Mouse (Mus musculus): Measurements from ENCODE around the gene Olfr346. TPM values are rescaled to one million over a fixed set of nuclear protein-coding genes. Genes with fewer than 3 reads are reported as not detected.

Gene Olfr346
- polyA plus RNA-seq (2016; fragmentation: Nextera tagmentation; extraction: Ambion mirVana), result not detected in 2 replicates

DNA sequence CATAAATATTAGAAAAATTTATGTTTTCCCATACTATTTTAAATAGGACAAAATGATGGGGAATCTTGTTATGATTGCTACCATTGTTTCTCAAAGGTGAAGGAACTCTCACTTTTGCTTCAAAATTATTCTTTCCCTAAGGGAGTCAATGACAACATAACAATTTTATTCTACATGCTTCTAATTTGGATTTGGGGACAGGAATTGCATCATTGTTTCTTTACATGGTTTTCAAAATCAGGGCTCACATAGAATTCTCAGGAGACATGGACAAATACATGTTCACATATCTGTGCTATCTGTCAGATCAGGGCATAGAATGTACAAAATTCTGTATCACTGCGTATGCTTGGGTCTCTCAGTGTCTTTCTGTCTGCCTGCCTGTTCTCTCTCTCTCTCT, at the start of gene Olfr346:
TSS of gene Olfr346 (plus strand) at position 301 of the 400 bp plus-strand sequence.
- Histone ChIP-seq H3K27ac (no peak within 1 kb of the TSS), H3K36me3 (no peaks in the 10 kb centered on the region), H3K9ac (replicated peaks) (no peak within 1 kb of the TSS), H3K27me3 (no peaks in the 10 kb centered on the region), H3K4me3 (replicated peaks) (no peak within 1 kb of the TSS), H3K9me3 (peaks cover 13% of the 10 kb centered on the region), H3K4me2 (no peak within 1 kb of the TSS), H3K4me1 (replicated peaks) (no peaks in the 10 kb centered on the region)
- no peak for ATAC-seq (ENCODE audit: insufficient number of reproducible peaks, insufficient read depth, low FRiP score, low TSS enrichment, low read depth)
- WGBS, result 85% methylated on average over 1 of the region's 1 CpGs

DNA sequence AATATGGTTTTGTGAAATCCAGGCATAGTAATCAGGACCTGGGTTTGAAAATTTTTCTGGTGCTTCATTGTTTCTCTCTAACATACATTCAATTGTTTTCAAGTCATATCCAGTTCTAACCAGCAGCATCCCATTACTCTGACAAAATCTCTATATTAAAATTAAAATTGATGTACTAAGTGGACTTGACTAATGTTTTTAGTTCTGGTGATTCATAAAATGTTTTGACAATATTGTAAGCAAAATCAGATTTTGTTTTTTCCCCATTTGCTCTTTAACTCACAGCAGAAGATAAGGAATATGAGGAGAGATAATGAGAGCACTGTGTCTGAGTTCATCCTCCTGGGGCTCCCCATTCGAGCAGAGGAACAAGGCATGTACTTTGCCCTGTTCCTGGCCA, 45.8 kb upstream of the Olfr346 start, which contains the start of gene Olfr345:
TSS of gene Olfr345 (plus strand) at position 301 of the 400 bp plus-strand sequence.
- 63% methylated on average over 1 of the region's 1 CpGs for WGBS
- peaks cover 33% of the 10 kb centered on the region for H3K9me3 ChIP-seq
- no peaks in the 10 kb centered on the region for H3K27me3 ChIP-seq
- no peak within 1 kb of the TSS for H3K4me3 ChIP-seq (replicated peaks)
- H3K4me1 ChIP-seq (replicated peaks), result no peaks in the 10 kb centered on the region
- H3K27ac ChIP-seq, result no peak within 1 kb of the TSS
- H3K36me3 ChIP-seq, result no peaks in the 10 kb centered on the region
- no peak within 1 kb of the TSS for H3K9ac ChIP-seq (replicated peaks)
- ATAC-seq (ENCODE audit: insufficient number of reproducible peaks, insufficient read depth, low FRiP score, low TSS enrichment, low read depth), result no peak
- no peak within 1 kb of the TSS for H3K4me2 ChIP-seq

DNA sequence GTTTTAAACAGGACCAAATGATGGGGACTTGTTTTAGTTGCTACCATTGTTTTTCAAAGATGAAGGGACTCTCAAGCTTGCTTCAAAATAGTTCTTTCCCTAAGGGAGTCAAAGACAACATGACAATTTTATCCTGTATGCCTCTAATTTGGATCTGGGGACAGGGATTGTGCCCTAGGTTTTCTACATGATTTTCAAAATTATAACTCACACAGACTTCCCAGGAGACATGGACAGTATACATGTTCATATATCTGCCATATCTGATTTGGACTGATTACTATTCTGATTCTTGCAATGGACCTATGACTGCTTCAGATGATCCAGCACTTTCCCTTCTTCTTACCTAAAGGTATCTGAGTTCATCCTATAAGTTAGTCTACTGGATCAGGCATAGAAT, 46.0 kb downstream of the Olfr346 start, which contains the start of gene Olfr347:
TSS of gene Olfr347 (plus strand) at position 301 of the 400 bp plus-strand sequence.
- Histone ChIP-seq H3K27ac (no peak within 1 kb of the TSS), H3K27me3 (no peaks in the 10 kb centered on the region), H3K9ac (replicated peaks) (no peak within 1 kb of the TSS), H3K4me3 (replicated peaks) (no peak within 1 kb of the TSS), H3K4me1 (replicated peaks) (no peaks in the 10 kb centered on the region), H3K9me3 (0 out of 2 replicates have a peak, but pooled peaks cover 23% of the 10 kb centered on the region), H3K4me2 (no peak within 1 kb of the TSS), H3K36me3 (no peaks in the 10 kb centered on the region)
- ATAC-seq (ENCODE audit: insufficient number of reproducible peaks, insufficient read depth, low FRiP score, low TSS enrichment, low read depth), result no peak

DNA sequence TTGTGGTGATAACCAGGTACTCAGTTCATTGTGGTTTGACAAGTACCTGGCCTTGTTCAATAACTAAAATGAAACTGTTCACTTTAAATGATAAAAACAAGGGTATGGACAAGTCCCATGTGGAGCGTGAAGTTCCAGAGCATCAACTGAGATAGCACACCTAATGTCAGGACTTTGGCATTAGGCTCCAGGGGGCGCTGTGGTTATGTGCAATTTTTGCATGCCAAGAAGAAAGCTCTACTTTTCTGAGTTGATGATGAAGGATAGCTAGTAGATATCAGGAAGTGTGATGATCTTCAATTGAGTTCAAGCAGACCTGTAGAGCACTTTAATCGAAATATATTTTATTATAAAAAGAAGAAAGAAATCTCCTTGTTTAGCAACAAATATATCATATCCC, 50.6 kb downstream of the Olfr346 start:
- Histone ChIP-seq H3K27ac (no peak overlapping the region), H3K36me3 (no peaks in the 10 kb centered on the region), H3K9me3 (0 out of 2 replicates have a peak, but pooled peaks cover 6% of the 10 kb centered on the region), H3K4me2 (no peak overlapping the region), H3K27me3 (no peaks in the 10 kb centered on the region), H3K4me1 (replicated peaks) (no peaks in the 10 kb centered on the region), H3K4me3 (replicated peaks) (no peak overlapping the region), H3K9ac (replicated peaks) (no peak overlapping the region)
- no peak for ATAC-seq (ENCODE audit: insufficient number of reproducible peaks, insufficient read depth, low FRiP score, low TSS enrichment, low read depth)
- WGBS, result 59% methylated on average over 3 of the region's 3 CpGs

Other genes with a start within 250 kb of the Olfr346 start
- not detected in 2 replicates for gene Olfr340, start 233.2 kb upstream of the Olfr346 start, polyA plus RNA-seq (2016; fragmentation: Nextera tagmentation; extraction: Ambion mirVana)
- not detected in 2 replicates for gene Olfr341, start 203.3 kb upstream of the Olfr346 start, polyA plus RNA-seq (2016; fragmentation: Nextera tagmentation; extraction: Ambion mirVana)
- not detected in 2 replicates for gene Olfr342, start 160.8 kb upstream of the Olfr346 start, polyA plus RNA-seq (2016; fragmentation: Nextera tagmentation; extraction: Ambion mirVana)
- not detected in 2 replicates for gene Olfr344, start 119.1 kb upstream of the Olfr346 start, polyA plus RNA-seq (2016; fragmentation: Nextera tagmentation; extraction: Ambion mirVana)
- not detected in 2 replicates for gene Olfr345, start 45.7 kb upstream of the Olfr346 start, polyA plus RNA-seq (2016; fragmentation: Nextera tagmentation; extraction: Ambion mirVana)
- not detected in 2 replicates for gene Olfr347, start 46.1 kb downstream of the Olfr346 start, polyA plus RNA-seq (2016; fragmentation: Nextera tagmentation; extraction: Ambion mirVana)
- gene Olfr348, start 98.5 kb downstream of the Olfr346 start, polyA plus RNA-seq (2016; fragmentation: Nextera tagmentation; extraction: Ambion mirVana), result not detected in 2 replicates
- not detected in 2 replicates for gene Olfr50, start 104.8 kb downstream of the Olfr346 start, polyA plus RNA-seq (2016; fragmentation: Nextera tagmentation; extraction: Ambion mirVana)
- gene Olfr3, start 131.2 kb downstream of the Olfr346 start, polyA plus RNA-seq (2016; fragmentation: Nextera tagmentation; extraction: Ambion mirVana), result not detected in 2 replicates
- gene Olfr350, start 160.5 kb downstream of the Olfr346 start, polyA plus RNA-seq (2016; fragmentation: Nextera tagmentation; extraction: Ambion mirVana), result not detected in 2 replicates
- not detected in 2 replicates for gene Olfr351, start 176.9 kb downstream of the Olfr346 start, polyA plus RNA-seq (2016; fragmentation: Nextera tagmentation; extraction: Ambion mirVana)
- gene Olfr352, start 182.7 kb downstream of the Olfr346 start, polyA plus RNA-seq (2016; fragmentation: Nextera tagmentation; extraction: Ambion mirVana), result not detected in 2 replicates
- not detected in 2 replicates for gene Olfr353, start 207.1 kb downstream of the Olfr346 start, polyA plus RNA-seq (2016; fragmentation: Nextera tagmentation; extraction: Ambion mirVana)
- gene Olfr354, start 219.9 kb downstream of the Olfr346 start, polyA plus RNA-seq (2016; fragmentation: Nextera tagmentation; extraction: Ambion mirVana), result not detected in 2 replicates
- gene Olfr355, start 243.1 kb downstream of the Olfr346 start, polyA plus RNA-seq (2016; fragmentation: Nextera tagmentation; extraction: Ambion mirVana), result not detected in 2 replicates

Measured in limb, embryonic 12.5 days (tissue).